Mouse (Mus musculus) ES-E14 (cell line): ENCODE measurements around the gene Mgll.

ENCODE experiments used
- CHD2 ChIP-seq: IDR thresholded peaks from 2 replicates; pipeline ENCODE4 v1.6.1; 2014; ENCODE audit warnings: mild to moderate bottlenecking, low read depth, low read length, inconsistent platforms
- HCFC1 ChIP-seq: IDR thresholded peaks from 2 replicates; pipeline ENCODE4 v1.6.1; 2012; ENCODE audit warnings: low read length, inconsistent platforms, borderline replicate concordance; ENCODE audit not compliant: insufficient read depth
- MAFK ChIP-seq: IDR thresholded peaks from 2 replicates; pipeline ENCODE4 v1.6.1; 2014; ENCODE audit warnings: mild to moderate bottlenecking, low read depth, low read length, inconsistent platforms; ENCODE audit not compliant: insufficient read depth
- ZC3H11A ChIP-seq: IDR thresholded peaks from 2 replicates; pipeline ENCODE4 v1.6.1; 2012; ENCODE audit warnings: low read depth, mild to moderate bottlenecking, inconsistent platforms, low read length, borderline replicate concordance

DNA sequence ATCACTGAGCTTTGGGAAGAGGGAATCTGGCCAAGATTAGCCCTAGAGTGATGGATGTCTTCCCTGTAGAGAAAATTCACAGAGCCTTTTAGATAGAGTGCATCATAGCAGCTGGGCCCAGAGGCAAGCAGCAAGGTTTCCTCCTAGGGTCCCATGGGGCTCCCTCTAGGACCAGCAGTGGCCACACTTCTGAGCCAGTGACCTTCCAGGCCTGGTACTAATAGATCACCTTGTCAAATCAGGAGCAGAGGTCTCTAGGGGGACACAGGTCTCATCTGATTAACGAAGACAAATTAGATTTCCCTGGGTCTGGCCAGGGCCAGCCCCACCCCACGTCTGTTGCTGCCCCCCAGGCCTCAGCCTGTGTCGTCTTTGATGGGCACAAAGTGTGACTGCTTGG is 86.1 kb downstream of the Mgll start:
- TF ChIP-seq HCFC1 (no peak), ZC3H11A (no peak), CHD2 (no peak), MAFK (no peak)
